Mouse (Mus musculus): ENCODE results near the gene Ntm. TPM values are rescaled to one million over a fixed set of nuclear protein-coding genes. Genes with fewer than 3 reads are reported as not detected.

The Ntm gene
- total and polyA plus RNA-seq, 3 experiments: not detected

DNA sequence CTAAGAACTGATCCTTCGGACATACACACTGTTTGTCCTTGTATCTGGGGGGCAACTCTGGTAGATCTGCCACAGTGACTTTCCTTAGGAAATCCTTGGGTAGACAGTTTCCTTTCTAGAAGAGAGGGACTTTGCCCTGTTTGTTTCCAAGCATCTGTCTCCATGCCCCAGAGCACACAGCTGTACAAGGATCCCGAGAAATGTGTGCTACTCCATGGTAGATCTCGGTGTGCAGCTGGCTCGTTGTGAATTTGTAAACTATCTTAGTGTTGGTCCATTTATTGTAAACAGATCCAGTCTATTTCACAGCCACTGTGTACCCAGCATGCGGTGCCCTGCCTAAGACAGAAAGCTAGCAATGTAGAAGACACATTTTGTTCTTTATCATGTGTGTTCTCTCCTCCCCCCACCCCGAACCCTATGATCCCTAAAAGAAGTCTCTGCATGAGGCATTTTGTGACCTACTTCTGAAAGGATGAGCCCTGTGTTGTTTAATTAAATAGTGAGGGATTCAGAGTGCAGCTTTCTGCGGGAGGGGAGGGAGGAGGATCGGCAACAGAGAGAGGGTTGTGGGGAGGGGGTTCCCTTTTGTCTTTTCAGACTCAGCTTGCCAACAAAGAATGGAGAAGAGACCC, 200.9 kb downstream of the Ntm start:
- H3K36me3 ChIP-seq (ENCODE audit: control insufficient read depth in 1 of 2, insufficient read depth in 2 of 2, low read length in 2 of 2): no peaks in the 10 kb centered on the region
- TF ChIP-seq POLR2AphosphoS5 (IDR thresholded peaks at IDR 0.05; ENCODE audit: borderline replicate concordance, low read depth, low read length) (no peak), GATA1 (IDR thresholded peaks at IDR 0.05; ENCODE audit: low read depth, low read length) (no peak), ELF1 (IDR thresholded peaks at IDR 0.05; ENCODE audit: low read depth, low read length) (no peak), CHD2 (IDR thresholded peaks at IDR 0.05; ENCODE audit: low read length) (no peak), POLR2AphosphoS2 (IDR thresholded peaks at IDR 0.05; ENCODE audit: low read length) (no peak), POLR2A (IDR thresholded peaks at IDR 0.05; ENCODE audit: control insufficient read depth in 1 of 2, insufficient read depth in 1 of 2, low read depth in 1 of 2, low read length in 2 of 2, poor library complexity in 1 of 2) (no peak)
- no peaks in the 10 kb centered on the region for H3K9me3 ChIP-seq (replicated peaks; ENCODE audit: insufficient read depth, low read length)
- H3K4me3 ChIP-seq (ENCODE audit: control insufficient read depth in 1 of 2, insufficient read depth in 1 of 2, low read depth in 2 of 2, low read length in 2 of 2): no peak overlapping the region
- no peaks in the 10 kb centered on the region for H3K79me2 ChIP-seq (ENCODE audit: control insufficient read depth, insufficient read depth, low read length, poor library complexity)
- no peak for DNase-seq (ENCODE audit: low read depth, low spot score)
- H3K9ac ChIP-seq (ENCODE audit: control insufficient read depth, low read depth, low read length, poor library complexity, severe bottlenecking): no peak overlapping the region
- H3K4me1 ChIP-seq (ENCODE audit: control insufficient read depth in 1 of 2, insufficient read depth in 2 of 2, low read length in 2 of 2): no peaks in the 10 kb centered on the region
- H3K27me3 ChIP-seq (ENCODE audit: control insufficient read depth in 1 of 2, insufficient read depth in 2 of 2, low read length in 2 of 2): no peaks in the 10 kb centered on the region
- H3K27ac ChIP-seq (ENCODE audit: control insufficient read depth, low read depth, low read length): no peak overlapping the region

DNA sequence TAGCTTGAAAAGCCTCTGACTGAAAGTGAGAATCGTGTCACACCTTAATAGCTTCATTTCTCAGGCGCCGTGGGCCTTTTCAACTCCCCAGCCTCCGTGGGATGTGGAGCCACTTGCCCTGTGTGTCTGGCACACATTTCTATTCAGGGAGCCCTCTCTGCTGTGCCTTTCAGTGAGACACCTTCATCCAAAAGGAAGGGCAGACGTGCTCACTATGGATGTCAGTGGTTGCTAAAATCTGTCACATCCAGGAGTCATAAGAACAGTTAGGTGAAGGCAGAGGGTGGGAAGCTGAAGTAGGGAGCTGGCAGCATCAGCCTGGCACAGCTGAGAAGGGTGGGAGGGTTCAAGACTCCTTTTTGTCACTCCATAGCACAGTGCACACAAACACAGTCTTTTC, 201.4 kb downstream of the Ntm start:
- Histone ChIP-seq H3K36me3 (ENCODE audit: control insufficient read depth in 1 of 2, insufficient read depth in 2 of 2, low read length in 2 of 2) (no peaks in the 10 kb centered on the region), H3K9ac (ENCODE audit: control insufficient read depth, low read depth, low read length, poor library complexity, severe bottlenecking) (no peak overlapping the region), H3K79me2 (ENCODE audit: control insufficient read depth, insufficient read depth, low read length, poor library complexity) (no peaks in the 10 kb centered on the region), H3K4me3 (ENCODE audit: control insufficient read depth in 1 of 2, insufficient read depth in 1 of 2, low read depth in 2 of 2, low read length in 2 of 2) (no peak overlapping the region), H3K4me1 (ENCODE audit: control insufficient read depth in 1 of 2, insufficient read depth in 2 of 2, low read length in 2 of 2) (no peaks in the 10 kb centered on the region), H3K9me3 (replicated peaks; ENCODE audit: insufficient read depth, low read length) (no peaks in the 10 kb centered on the region), H3K27ac (ENCODE audit: control insufficient read depth, low read depth, low read length) (no peak overlapping the region), H3K27me3 (ENCODE audit: control insufficient read depth in 1 of 2, insufficient read depth in 2 of 2, low read length in 2 of 2) (no peaks in the 10 kb centered on the region)
- TF ChIP-seq SIN3A (IDR thresholded peaks at IDR 0.05; ENCODE audit: low read length) (no peak), E2F4 (IDR thresholded peaks at IDR 0.05; ENCODE audit: borderline replicate concordance, low read depth, low read length) (no peak), MYC (IDR thresholded peaks at IDR 0.05; ENCODE audit: low read depth, low read length) (no peak), ELF1 (IDR thresholded peaks at IDR 0.05; ENCODE audit: low read depth, low read length) (no peak), USF2 (IDR thresholded peaks at IDR 0.05; ENCODE audit: borderline replicate concordance in 1 of 2, insufficient read depth in 1 of 2, low read depth in 1 of 2, low read length in 2 of 2) (no peak), MXI1 (IDR thresholded peaks at IDR 0.05; ENCODE audit: low read depth, low read length) (no peak), POLR2AphosphoS2 (IDR thresholded peaks at IDR 0.05; ENCODE audit: low read length) (no peak), BHLHE40 (IDR thresholded peaks at IDR 0.05; ENCODE audit: borderline replicate concordance, low read depth, low read length) (no peak), POLR2AphosphoS5 (IDR thresholded peaks at IDR 0.05; ENCODE audit: borderline replicate concordance, low read depth, low read length) (no peak), SMC3 (IDR thresholded peaks at IDR 0.05; ENCODE audit: low read depth, low read length) (no peak), GATA1 (IDR thresholded peaks at IDR 0.05; ENCODE audit: low read depth, low read length) (no peak), JUND (IDR thresholded peaks at IDR 0.05; ENCODE audit: low read depth, low read length) (no peak), MAX (IDR thresholded peaks at IDR 0.05; ENCODE audit: low read length) (no peak), POLR2A (IDR thresholded peaks at IDR 0.05; ENCODE audit: control insufficient read depth in 1 of 2, insufficient read depth in 1 of 2, low read depth in 1 of 2, low read length in 2 of 2, poor library complexity in 1 of 2) (no peak), MAFK (IDR thresholded peaks at IDR 0.05; ENCODE audit: borderline replicate concordance, low read depth, low read length) (no peak), UBTF (IDR thresholded peaks at IDR 0.05; ENCODE audit: borderline replicate concordance, insufficient read depth, low read depth, low read length) (no peak)
- no peak for DNase-seq (ENCODE audit: low read depth, low spot score)

Measured in MEL (cell line).